Mouse (Mus musculus) cerebellum, adult 2 months (tissue): Measurements from ENCODE around the gene Rnf39.

ENCODE experiments used
- CTCF ChIP-seq: fragments of 200-500 bp; IDR thresholded peaks from 2 replicates; pipeline ENCODE4 v1.5.1; 2011; ENCODE audit warnings: low read depth, mild to moderate bottlenecking, control low read depth, low read length, moderate library complexity, borderline replicate concordance; ENCODE audit not compliant: insufficient read depth
- POLR2A ChIP-seq: fragments of 200-500 bp; IDR thresholded peaks from 2 replicates; pipeline ENCODE4 v1.6.1; 2011; ENCODE audit warnings: low read length, control low read depth, borderline replicate concordance; ENCODE audit not compliant: insufficient read depth

- TF ChIP-seq CTCF (no peak), POLR2A (no peak)
Observed at GRCm38 (mm10) chr17:36971172-36971850, 28.6 kb downstream of the Rnf39 start.
